Mouse (Mus musculus) testis, adult 2 months (tissue): Measurements from ENCODE around the gene Gm10663. TPM values are rescaled to one million over a fixed set of nuclear protein-coding genes. Genes with fewer than 3 reads are reported as not detected.

Source experiments
- H3K27ac ChIP-seq: fragments of 200-500 bp; 2 replicates; pipeline ENCODE4 v1.5.1; 2012; ENCODE audit warnings: low read depth, low read length; ENCODE audit not compliant: control insufficient read depth, insufficient read depth
- H3K27me3 ChIP-seq: fragments of 200-500 bp; 2 replicates; pipeline ENCODE4 v1.6.1; 2012; ENCODE audit warnings: mild to moderate bottlenecking, low read length, moderate library complexity; ENCODE audit not compliant: control insufficient read depth, insufficient read depth
- H3K36me3 ChIP-seq: fragments of 200-500 bp; 2 replicates; pipeline ENCODE4 v1.6.1; 2012; ENCODE audit warnings: mild to moderate bottlenecking, low read length; ENCODE audit not compliant: control insufficient read depth, insufficient read depth
- H3K4me1 ChIP-seq: fragments of 200-500 bp; 2 replicates; pipeline ENCODE4 v1.6.1; 2012; ENCODE audit warnings: low read length; ENCODE audit not compliant: control insufficient read depth, insufficient read depth
- H3K4me3 ChIP-seq: fragments of 200-500 bp; 2 replicates; pipeline ENCODE4 v1.5.1; 2012; ENCODE audit warnings: low read depth, mild to moderate bottlenecking, low read length, moderate library complexity, mixed read lengths; ENCODE audit not compliant: control insufficient read depth
- CTCF ChIP-seq: fragments of 200-500 bp; IDR thresholded peaks from 2 replicates; pipeline ENCODE4 v1.5.1; 2012; ENCODE audit warnings: low read depth, mild to moderate bottlenecking, inconsistent platforms, low read length, moderate library complexity; ENCODE audit not compliant: control insufficient read depth, insufficient read depth, insufficient replicate concordance
- POLR2A ChIP-seq: fragments of 200-500 bp; IDR thresholded peaks from 2 replicates; pipeline ENCODE4 v1.6.1; 2012; ENCODE audit warnings: low read depth, mild to moderate bottlenecking, inconsistent platforms, low read length, moderate library complexity; ENCODE audit not compliant: control insufficient read depth
- polyA plus RNA-seq: library from polyadenylated mRNA; depleted of rRNA; stranded (reverse); fragments of >200 nt; gene quantifications from 2 replicates; pipeline ENCODE4 v1.2.3, GENCODE M21; 2012; rRNA removed

Gene Gm10663
- polyA plus RNA-seq, result not detected in 2 replicates

DNA sequence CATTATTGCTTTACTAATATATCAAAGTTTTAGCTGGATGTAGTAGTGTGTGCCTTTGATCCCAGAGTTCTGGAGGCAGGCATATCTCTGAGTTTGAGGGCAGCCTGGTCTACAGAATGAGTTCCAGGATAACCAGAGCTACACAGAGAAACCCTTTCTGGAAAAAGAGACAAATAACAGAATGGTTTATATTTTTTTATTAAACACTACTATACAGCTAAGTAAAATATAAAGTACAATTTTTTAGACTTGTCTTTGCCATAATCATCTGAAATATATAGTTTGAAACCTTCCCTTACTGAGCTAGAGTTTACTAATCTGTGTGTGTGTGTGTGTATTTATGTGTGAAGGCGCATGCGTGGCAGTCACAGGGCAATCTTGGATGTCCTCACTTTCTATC lies at the start of gene Gm10663:
Gm10663 (plus strand) TSS at position 301 of the 400 bp plus-strand sequence.
- Histone ChIP-seq H3K4me1 (peaks cover 5% of the 10 kb centered on the region), H3K36me3 (no peaks in the 10 kb centered on the region), H3K27me3 (no peaks in the 10 kb centered on the region), H3K4me3 (no peak within 1 kb of the TSS), H3K27ac (no peak within 1 kb of the TSS)
- TF ChIP-seq CTCF (no peak), POLR2A (no peak)

- Histone ChIP-seq H3K4me1 (peaks cover 4% of the 10 kb centered on the region; the same call in 1 of the 2 replicates), H3K4me3 (no peak overlapping the region), H3K36me3 (no peaks in the 10 kb centered on the region), H3K27ac (no peak overlapping the region), H3K27me3 (no peaks in the 10 kb centered on the region)
- TF ChIP-seq POLR2A, result no peak
- TF ChIP-seq CTCF, result no peak
Observed at GRCm38 (mm10) chr8:65028959-65029686, 45.7 kb upstream of the Gm10663 start.

DNA sequence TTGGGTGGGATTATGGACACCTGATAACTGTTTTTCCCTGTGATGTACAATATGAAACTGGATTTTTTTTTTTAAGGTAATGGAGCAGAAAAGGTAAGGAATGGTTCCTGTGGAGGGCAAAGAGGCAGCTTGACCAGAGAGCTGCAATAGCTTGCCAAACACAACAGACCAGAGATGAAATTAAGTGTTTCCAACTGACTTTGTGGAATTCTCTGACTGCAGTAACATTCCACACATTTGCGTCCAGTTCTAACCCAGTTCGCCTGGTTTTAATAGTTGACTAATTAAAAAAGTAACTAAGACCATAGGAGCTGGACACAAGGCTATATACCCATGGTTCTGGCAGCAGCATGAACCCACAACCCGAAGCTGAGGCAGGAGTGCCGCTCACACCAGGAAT lies 45.1 kb upstream of the Gm10663 start:
- H3K36me3 ChIP-seq, result no peaks in the 10 kb centered on the region
- H3K27ac ChIP-seq, result no peak overlapping the region
- H3K4me3 ChIP-seq, result no peak overlapping the region
- TF ChIP-seq POLR2A, result no peak
- no peak for TF ChIP-seq CTCF
- no peaks in the 10 kb centered on the region for H3K27me3 ChIP-seq
- H3K4me1 ChIP-seq, result peaks cover 4% of the 10 kb centered on the region; the same call in 1 of the 2 replicates

GRCm38 (mm10) chr8:65030735-65031485 lies 43.9 kb upstream of the Gm10663 start:
- Histone ChIP-seq H3K27me3 (no peaks in the 10 kb centered on the region), H3K27ac (no peak overlapping the region), H3K4me1 (peaks cover 6% of the 10 kb centered on the region; the same call in 1 of the 2 replicates), H3K4me3 (no peak overlapping the region), H3K36me3 (no peaks in the 10 kb centered on the region)
- TF ChIP-seq CTCF (no peak), POLR2A (no peak)

GRCm38 (mm10) chr8:65032107-65032506 lies 42.7 kb upstream of the Gm10663 start:
- no peak overlapping the region for H3K27ac ChIP-seq
- H3K27me3 ChIP-seq, result no peaks in the 10 kb centered on the region
- peaks cover 6% of the 10 kb centered on the region; the same call in 1 of the 2 replicates for H3K4me1 ChIP-seq
- H3K36me3 ChIP-seq, result no peaks in the 10 kb centered on the region
- TF ChIP-seq CTCF, result no peak
- no peak for TF ChIP-seq POLR2A
- H3K4me3 ChIP-seq, result no peak overlapping the region

- no peaks in the 10 kb centered on the region for H3K36me3 ChIP-seq
- H3K4me3 ChIP-seq, result no peak overlapping the region
- peaks cover 6% of the 10 kb centered on the region; the same call in 1 of the 2 replicates for H3K4me1 ChIP-seq
- TF ChIP-seq POLR2A (no peak), CTCF (no peak)
- H3K27ac ChIP-seq, result no peak overlapping the region
- H3K27me3 ChIP-seq, result no peaks in the 10 kb centered on the region
Observed at GRCm38 (mm10) chr8:65033056-65033455, 41.8 kb upstream of the Gm10663 start.

DNA sequence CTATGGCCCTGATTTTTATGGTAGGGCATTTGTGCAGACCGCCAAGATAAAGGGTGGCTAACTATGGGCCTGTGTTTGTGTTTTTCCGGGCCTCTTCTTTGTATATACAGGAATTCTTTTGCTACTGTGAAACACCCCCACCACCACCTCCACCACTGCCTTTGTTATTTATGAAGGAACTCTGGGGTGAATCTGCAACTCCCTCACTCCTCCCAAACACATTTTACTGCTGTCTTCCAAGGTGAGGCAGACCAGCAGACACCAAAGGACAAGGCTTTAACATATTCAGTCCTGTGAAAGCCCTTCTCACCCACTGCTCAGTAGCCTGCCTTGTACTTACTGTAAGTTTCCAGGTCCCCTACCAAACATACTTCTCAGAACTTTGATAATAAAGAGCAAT lies 40.7 kb upstream of the Gm10663 start:
- H3K27me3 ChIP-seq, result no peaks in the 10 kb centered on the region
- H3K36me3 ChIP-seq, result no peaks in the 10 kb centered on the region
- TF ChIP-seq POLR2A (no peak), CTCF (no peak)
- peaks cover 6% of the 10 kb centered on the region; the same call in 1 of the 2 replicates for H3K4me1 ChIP-seq
- no peak overlapping the region for H3K4me3 ChIP-seq
- H3K27ac ChIP-seq, result no peak overlapping the region

DNA sequence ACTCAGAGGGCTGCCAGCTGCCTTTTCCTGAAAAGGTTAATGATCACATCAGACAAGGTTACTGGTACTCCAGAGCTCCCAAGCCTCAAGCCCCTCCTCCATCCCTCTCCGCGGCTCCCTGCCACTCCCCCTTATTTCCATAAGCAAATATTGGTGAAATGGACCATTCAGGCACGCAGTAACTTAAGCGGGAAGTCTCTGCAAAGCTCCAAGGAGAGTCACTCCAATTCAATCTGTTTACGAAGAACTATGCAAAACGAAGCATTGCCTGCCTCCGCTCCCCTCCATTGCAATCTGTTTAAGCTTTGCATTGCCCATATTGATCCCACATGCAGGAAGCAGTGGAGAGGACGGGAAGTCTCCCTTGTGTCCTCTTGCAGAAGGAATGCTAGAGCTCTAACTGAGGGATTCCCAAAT lies 37.7 kb upstream of the Gm10663 start, which contains the start of gene Apela:
Apela (minus strand) TSS at position 220 of the 417 bp plus-strand sequence.
- Histone ChIP-seq H3K36me3 (no peaks in the 10 kb centered on the region), H3K27me3 (no peaks in the 10 kb centered on the region), H3K4me3 (no peak within 1 kb of the TSS), H3K4me1 (peaks cover 2% of the 10 kb centered on the region; the same call in 1 of the 2 replicates), H3K27ac (no peak within 1 kb of the TSS)
- TF ChIP-seq POLR2A (no peak), CTCF (no peak)
